Mouse (Mus musculus): ENCODE measurements around the gene Fancd2. TPM values are rescaled to one million over a fixed set of nuclear protein-coding genes. Genes with fewer than 3 reads are reported as not detected.

The Fancd2 gene
- total and polyA plus RNA-seq, 3 experiments: 14.0 to 35.0 (median 18.5) TPM

- no peak overlapping the region for H3K9ac ChIP-seq (ENCODE audit: control insufficient read depth, low read depth, low read length, poor library complexity, severe bottlenecking)
- no peaks in the 10 kb centered on the region for H3K79me2 ChIP-seq (ENCODE audit: control insufficient read depth, insufficient read depth, low read length, poor library complexity)
- H3K4me3 ChIP-seq (ENCODE audit: control insufficient read depth in 1 of 2, insufficient read depth in 1 of 2, low read depth in 2 of 2, low read length in 2 of 2): no peak overlapping the region
- H3K27me3 ChIP-seq (ENCODE audit: control insufficient read depth in 1 of 2, insufficient read depth in 2 of 2, low read length in 2 of 2): no peaks in the 10 kb centered on the region
- peak; percentile 47 for DNase-seq (ENCODE audit: low read depth, low spot score)
- no peaks in the 10 kb centered on the region for H3K9me3 ChIP-seq (replicated peaks; ENCODE audit: insufficient read depth, low read length)
- peaks cover 0 to 16% of the 10 kb centered on the region in 2 experiments for H3K4me1 ChIP-seq (ENCODE audit: control insufficient read depth in 1 of 2, insufficient read depth in 2 of 2, low read length in 2 of 2)
- peaks cover 5 to 15% of the 10 kb centered on the region in 2 experiments; a peak in 3 of 4 replicates for H3K36me3 ChIP-seq (ENCODE audit: control insufficient read depth in 1 of 2, insufficient read depth in 2 of 2, low read length in 2 of 2)
- no peak overlapping the region for H3K27ac ChIP-seq (ENCODE audit: control insufficient read depth, low read depth, low read length)
- no peak for TF ChIP-seq NELFE (IDR thresholded peaks at IDR 0.05; ENCODE audit: low read depth, low read length)
- TF ChIP-seq MYC (IDR thresholded peaks at IDR 0.05; ENCODE audit: low read depth, low read length): no peak
- TF ChIP-seq TCF12 (IDR thresholded peaks at IDR 0.05; ENCODE audit: low read depth, low read length): no peak
- no peak for TF ChIP-seq MEF2A (IDR thresholded peaks at IDR 0.05; ENCODE audit: extremely low read depth, insufficient replicate concordance, low read depth, low read length, poor library complexity, severe bottlenecking)
- no peak for TF ChIP-seq HCFC1 (IDR thresholded peaks at IDR 0.05; ENCODE audit: low read depth, low read length)
- no peak for TF ChIP-seq GATA1 (IDR thresholded peaks at IDR 0.05; ENCODE audit: low read depth, low read length)
- TF ChIP-seq SMC3 (IDR thresholded peaks at IDR 0.05; ENCODE audit: low read depth, low read length): no peak
- TF ChIP-seq MAFK (IDR thresholded peaks at IDR 0.05; ENCODE audit: borderline replicate concordance, low read depth, low read length): no peak
- no peak for TF ChIP-seq USF1 (IDR thresholded peaks at IDR 0.05; ENCODE audit: low read depth, low read length)
Measured at GRCm38 (mm10) chr6:113514600-113514999, 16.9 kb upstream of the Fancd2 start.

GRCm38 (mm10) chr6:113517434-113518080 is 13.9 kb upstream of the Fancd2 start:
- DNase-seq (ENCODE audit: low read depth, low spot score): peak; percentile 76
- Histone ChIP-seq H3K36me3 (ENCODE audit: control insufficient read depth in 1 of 2, insufficient read depth in 2 of 2, low read length in 2 of 2) (peaks cover 5 to 29% of the 10 kb centered on the region in 2 experiments; a peak in 3 of 4 replicates), H3K27me3 (ENCODE audit: control insufficient read depth in 1 of 2, insufficient read depth in 2 of 2, low read length in 2 of 2) (no peaks in the 10 kb centered on the region), H3K79me2 (ENCODE audit: control insufficient read depth, insufficient read depth, low read length, poor library complexity) (no peaks in the 10 kb centered on the region), H3K27ac (ENCODE audit: control insufficient read depth, low read depth, low read length) (peak overlapping the region; percentile 33; the same call in 1 of the 2 replicates), H3K4me1 (ENCODE audit: control insufficient read depth in 1 of 2, insufficient read depth in 2 of 2, low read length in 2 of 2) (peaks cover 0 to 16% of the 10 kb centered on the region in 2 experiments), H3K9me3 (replicated peaks; ENCODE audit: insufficient read depth, low read length) (no peaks in the 10 kb centered on the region), H3K9ac (ENCODE audit: control insufficient read depth, low read depth, low read length, poor library complexity, severe bottlenecking) (no peak overlapping the region), H3K4me3 (ENCODE audit: control insufficient read depth in 1 of 2, insufficient read depth in 1 of 2, low read depth in 2 of 2, low read length in 2 of 2) (no peak overlapping the region)
- TF ChIP-seq ZNF384 (IDR thresholded peaks at IDR 0.05; ENCODE audit: low read depth, low read length) (no peak), ELF1 (IDR thresholded peaks at IDR 0.05; ENCODE audit: low read depth, low read length) (no peak), CHD1 (IDR thresholded peaks at IDR 0.05; ENCODE audit: low read depth, low read length) (no peak), ETS1 (IDR thresholded peaks at IDR 0.05; ENCODE audit: low read depth, low read length) (peak; percentile 92), SIN3A (IDR thresholded peaks at IDR 0.05; ENCODE audit: low read length) (peak; percentile 56; the same call in 1 of the 2 replicates)
